Mouse (Mus musculus): Measurements from ENCODE around the gene 2610044O15Rik8.

The 2610044O15Rik8 gene

GRCm38 (mm10) chr8:129234027-129234733 is at the start of gene 2610044O15Rik8:
TSS of gene 2610044O15Rik8 (minus strand) at chr8:129234406.
- DNase-seq (ENCODE audit: extremely low read depth, low read depth): peak; percentile 84

- DNase-seq (ENCODE audit: extremely low read depth, low read depth): no peak
These were observed 31.7 kb upstream of the 2610044O15Rik8 start for GRCm38 (mm10) chr8:129265918-129266317.

- peak; percentile 19 for DNase-seq (ENCODE audit: extremely low read depth, low read depth)
These were observed 30.1 kb upstream of the 2610044O15Rik8 start for GRCm38 (mm10) chr8:129264296-129264695.

GRCm38 (mm10) chr8:129263211-129263927 is 29.2 kb upstream of the 2610044O15Rik8 start:
- DNase-seq (ENCODE audit: extremely low read depth, low read depth): peak; percentile 44

GRCm38 (mm10) chr8:129233664-129234026 is 561 bp downstream of the 2610044O15Rik8 start:
- DNase-seq (ENCODE audit: extremely low read depth, low read depth): peak; percentile 1

Measured in MEL-GATA-1-ER (cell line).